Mouse (Mus musculus): ENCODE measurements around the gene Gm47841.

Gene Gm47841

DNA sequence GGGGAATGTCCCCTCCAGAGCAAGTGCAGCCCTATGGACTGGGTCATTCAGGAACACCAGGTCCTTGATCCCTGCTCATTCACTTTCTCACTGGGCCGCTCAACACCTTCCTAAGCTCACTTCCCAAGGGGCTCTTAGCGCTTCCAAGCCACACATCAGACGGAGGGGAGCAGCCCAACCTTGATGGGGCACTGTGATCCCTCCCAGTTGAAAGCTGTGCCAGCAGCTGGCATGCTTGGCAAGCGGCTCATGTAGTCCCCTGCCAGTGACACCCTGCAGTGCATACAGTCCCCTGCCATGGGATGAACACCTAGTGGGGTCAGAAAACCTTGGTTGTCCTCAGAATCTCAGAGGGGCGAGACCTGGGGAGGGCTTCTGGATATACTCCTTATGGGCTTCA, 26.9 kb upstream of the Gm47841 start:
- DNase-seq: no peak

DNA sequence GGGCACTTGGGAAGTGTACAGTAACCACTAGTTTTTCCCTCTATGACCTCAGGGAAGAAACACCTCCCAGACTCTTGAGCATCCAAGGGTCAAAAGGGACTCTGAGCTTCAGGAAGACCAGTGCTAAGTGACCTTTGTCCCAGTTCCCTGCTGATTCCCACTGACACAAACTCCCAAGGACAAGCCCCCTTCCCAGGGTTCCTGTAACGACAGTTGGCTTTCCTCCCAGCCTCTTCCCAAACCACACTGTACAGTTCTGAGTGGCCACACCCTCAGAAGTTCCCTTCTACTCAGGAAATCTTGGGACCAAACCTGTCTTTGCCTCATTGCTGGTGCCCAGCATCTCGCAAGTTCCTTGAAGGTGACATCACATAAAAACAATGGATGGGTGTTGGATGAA, 25.5 kb upstream of the Gm47841 start:
- DNase-seq: no peak

DNA sequence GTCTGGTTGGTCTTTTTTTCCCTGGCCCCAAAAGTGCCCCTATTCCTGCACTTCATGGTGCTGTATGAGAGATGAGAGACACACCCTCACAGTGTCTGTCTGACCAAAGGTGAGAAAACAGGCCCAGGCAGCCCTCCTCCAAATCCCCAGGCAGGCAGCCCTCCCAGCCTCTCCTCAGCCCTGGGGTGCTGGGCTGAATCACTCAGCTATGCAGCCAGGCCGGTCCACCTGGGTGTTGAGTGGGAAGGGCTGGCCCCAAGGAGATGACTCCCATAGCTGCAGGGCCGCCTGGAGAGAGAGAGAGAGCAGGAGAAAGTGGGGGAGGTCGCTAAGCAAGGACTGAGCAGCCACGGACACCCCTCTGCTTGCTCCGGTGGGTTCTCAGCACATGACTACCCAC, 23.6 kb upstream of the Gm47841 start:
- DNase-seq: no peak

DNA sequence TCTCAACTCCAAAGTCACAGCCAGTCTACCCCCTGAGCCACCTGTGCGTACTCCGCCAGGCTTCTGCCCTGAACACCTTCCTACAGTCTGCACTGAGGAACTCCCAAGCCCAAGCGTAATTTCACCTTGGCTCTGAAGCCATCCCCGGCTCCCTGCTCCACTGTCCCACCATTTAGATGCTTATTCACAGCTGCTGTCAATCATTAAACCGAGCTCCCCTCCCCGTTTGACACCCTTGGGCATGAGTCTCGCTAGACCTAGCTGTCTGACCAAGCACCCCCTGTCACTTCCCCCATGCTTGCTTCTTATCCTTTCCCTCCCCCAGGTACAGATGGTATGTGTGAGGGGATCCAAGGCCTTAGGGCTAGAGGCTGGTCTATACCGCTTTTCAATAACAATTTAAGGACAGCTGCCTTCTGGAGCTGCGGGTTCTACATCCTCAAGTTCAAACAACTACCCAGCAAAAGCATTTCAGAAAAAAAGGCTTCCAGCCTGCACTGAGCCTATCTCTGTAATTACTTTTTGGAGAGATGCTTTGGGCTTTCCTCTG, 22.5 kb upstream of the Gm47841 start:
- no peak for DNase-seq

DNA sequence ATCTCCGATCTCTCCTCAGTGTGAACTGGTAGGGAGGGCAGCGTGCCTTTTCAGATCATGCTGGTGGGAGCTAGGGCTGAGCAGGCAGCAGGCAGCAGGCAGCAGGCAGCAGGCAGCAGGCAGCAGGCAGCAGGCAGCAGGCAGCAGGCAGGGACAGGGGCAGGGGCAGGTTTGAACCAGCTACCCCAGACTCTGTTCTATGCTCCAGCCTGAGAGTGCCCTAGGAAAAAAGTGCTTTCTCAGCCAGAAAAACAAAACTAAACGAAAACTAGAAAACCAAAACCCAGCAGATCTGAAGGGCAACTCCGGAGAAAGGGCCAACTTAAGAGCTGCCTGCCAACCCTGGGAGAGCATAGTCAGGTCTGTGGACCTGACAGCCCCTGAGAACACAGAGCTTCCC, 21.5 kb upstream of the Gm47841 start:
- no peak for DNase-seq

DNA sequence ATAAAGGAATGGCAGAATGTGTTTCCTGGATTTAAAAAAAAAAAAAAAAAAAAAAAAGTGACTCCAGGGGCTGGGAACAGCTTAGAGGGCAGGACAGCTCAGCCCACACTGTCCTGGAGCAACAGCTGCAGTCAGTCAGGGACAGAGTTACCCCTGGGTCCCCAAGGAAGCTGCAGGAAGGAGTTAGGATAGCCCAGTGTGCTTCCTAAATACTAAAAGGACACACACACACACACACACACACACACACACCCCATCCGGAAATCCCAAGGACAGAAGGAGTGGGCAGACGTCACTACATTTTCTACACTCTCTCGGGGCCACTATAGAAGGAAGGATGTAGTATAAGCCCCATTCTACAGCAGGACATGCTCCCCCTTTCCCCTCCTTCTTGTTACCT, 20.8 kb upstream of the Gm47841 start:
- DNase-seq: no peak

DNA sequence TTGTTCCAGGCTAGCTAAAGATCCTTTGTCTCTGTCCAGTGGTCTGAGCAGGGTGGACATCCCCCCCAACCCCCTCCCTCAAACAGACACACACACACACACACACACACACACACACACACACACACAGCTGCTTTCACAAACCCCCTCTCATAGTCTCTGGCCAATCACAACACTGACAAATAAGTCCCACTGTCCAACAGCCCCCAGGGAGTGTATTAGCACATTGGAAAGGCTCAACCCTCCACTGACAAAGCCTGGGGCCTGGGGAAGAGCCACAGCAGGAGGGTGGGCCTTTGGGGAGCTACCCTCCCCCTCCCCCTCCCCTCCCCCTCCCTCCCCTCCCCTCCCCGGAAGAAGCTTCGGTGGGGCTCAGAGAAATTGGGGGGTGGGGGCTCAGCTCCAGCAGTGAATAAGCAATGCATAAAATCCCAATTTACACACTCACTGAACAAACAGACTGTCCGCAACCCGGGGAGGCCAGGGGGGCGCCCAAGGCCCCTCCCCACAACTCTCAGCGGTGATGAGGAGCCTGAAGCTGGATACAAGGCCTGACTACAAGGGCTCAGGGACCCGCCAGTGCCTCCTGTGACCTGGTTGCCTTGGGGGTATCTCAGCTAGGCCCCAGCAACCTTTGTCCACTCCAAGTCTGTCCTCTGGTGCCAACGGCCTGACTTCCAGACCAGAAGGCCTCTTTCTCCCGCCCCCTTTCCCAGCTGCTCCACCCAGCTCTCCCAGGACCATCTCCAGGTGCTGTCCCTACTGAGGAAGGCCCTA, 19.9 kb upstream of the Gm47841 start:
- DNase-seq: peak; percentile 82

DNA sequence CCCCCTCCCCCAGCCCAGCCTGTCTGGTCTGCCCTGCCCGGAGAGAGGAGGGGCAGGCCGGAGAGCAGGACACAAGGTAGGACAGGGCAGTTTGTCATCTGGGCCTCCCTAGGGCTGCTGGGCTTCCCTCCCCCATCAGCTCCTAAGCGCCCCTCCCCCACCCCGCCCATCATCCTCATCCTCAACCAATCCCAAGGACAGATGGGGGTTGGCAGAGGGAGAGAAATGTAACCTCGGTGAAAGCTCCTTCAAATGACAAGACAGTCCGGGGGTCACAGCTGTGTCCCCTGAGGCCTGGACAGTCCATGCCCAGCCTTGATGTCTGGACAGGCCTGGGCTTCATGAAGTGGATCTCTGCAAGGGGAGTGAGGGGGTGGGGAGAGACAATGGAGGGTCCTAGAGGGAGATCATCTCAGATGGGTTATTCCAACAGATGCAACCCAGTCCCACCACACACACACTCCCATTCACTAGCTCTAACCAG, 19.2 kb upstream of the Gm47841 start:
- DNase-seq: peak; percentile 79

DNA sequence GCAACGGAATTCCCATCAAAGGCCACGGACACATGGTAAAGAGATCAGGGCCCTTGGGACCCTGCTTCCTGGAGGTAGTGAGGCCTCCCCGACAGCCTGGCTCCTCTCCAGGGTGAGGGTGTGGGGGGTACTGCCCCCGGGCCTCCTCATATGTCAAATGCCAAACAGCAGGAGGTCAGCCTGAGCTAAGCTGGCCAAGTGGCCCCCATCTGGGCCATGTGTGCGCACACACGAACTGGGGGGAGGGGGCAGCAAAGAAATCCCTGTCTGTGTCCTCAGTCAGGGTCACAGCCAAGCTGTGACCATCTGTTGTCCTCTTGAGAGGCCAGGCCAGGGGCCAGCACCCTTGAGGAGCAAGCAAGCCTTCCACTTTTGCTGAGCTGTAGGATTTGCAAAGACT, 17.9 kb upstream of the Gm47841 start:
- DNase-seq: peak; percentile 91

DNA sequence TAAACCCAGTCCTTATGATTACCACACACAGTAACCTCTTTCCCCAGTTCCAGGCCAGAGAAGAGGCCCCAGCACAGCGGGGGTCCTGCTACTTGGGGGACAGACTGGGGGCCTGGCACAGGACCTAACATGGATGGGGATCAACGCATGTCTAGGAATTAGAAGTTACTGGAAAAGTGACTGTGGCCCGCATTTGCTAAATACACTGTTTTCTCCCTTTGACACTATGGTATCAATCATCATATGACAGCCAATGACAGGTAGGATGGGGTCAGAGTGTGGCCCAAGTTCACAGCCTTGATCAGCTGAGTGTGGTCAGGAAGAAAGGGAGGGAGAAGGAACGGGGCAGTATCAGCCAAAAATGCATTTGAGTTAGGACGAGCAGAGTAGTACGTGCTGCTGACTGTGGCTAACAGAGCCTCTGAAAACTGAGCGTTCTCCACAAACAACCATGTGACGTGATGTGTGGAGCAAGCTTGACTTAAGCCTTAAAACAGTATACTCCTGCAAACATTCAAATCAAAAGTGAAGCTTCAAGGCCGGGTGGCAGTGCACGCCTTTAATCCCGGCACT, 13.2 kb upstream of the Gm47841 start:
- no peak for DNase-seq

DNA sequence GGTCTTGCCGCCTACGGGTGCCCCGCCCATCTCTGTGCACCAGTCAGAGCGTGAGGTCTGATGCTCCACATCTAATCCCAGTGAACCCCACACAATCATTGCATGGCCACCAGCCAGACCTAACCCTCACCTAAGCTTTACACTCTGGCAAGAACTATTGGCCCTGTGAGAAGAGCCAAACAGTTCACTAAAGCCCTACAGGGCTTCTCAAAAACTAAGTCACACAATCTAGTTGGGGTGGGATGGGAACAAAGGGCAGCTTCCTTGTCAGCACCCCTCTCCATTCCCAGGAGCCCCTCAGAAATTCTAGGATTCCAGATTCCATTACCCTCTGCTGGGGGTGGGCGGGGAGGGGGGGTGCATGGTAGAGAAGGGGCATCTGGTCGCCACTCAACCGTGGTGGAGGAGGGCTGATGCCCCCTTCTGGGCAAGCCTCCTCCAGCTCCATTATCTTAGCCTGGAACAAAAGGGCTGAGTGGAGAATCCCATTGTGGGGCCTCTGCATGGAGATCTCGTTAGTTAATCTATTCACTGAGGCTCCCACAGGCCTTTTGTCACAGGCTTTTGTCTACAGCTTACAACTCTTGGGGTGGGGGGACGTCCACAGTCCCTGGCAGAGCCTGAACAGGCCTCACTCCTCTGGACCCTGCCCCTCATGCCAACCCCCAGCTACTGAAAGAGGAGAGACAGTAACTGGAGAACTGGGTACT, 12.5 kb upstream of the Gm47841 start:
- DNase-seq: peak; percentile 94

DNA sequence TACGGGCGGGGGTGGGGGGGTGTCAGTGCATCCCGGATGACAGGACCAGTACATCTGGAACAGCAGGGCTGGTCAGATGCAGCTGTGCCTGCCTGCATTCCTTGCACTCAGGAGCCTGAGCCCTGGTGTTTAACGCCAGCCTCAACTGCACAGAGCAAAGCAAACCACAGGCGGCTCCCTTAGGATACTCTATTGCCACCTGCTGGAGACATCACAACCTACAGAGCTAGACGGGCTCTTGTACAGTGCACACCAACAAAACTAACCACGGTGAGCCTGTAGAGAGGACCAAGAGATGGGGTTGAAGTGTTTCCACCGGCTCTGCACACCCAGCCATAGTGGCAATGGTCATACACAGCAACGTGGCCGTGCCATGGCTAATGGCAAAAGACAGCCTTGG, 9.0 kb upstream of the Gm47841 start:
- DNase-seq: peak; percentile 86

DNA sequence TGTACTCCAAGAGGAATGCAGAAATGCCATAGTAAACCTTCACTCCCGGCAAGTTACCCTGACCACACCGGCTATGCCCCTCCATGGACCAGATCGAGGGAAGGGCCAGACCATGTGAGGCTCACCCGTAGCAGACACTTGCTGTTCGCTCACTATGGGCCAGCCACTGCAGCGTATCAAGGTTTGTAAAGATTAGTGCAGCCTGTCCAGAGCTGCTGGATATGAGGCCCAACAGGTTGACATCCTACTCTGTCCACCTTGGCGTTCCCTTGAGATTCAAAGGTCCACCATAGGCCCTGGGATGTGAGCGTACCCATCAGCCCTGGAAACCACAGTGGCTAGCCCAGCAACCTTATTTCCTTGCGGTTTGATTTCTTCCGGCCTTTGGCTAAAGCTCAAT, 7.3 kb upstream of the Gm47841 start:
- DNase-seq: no peak

DNA sequence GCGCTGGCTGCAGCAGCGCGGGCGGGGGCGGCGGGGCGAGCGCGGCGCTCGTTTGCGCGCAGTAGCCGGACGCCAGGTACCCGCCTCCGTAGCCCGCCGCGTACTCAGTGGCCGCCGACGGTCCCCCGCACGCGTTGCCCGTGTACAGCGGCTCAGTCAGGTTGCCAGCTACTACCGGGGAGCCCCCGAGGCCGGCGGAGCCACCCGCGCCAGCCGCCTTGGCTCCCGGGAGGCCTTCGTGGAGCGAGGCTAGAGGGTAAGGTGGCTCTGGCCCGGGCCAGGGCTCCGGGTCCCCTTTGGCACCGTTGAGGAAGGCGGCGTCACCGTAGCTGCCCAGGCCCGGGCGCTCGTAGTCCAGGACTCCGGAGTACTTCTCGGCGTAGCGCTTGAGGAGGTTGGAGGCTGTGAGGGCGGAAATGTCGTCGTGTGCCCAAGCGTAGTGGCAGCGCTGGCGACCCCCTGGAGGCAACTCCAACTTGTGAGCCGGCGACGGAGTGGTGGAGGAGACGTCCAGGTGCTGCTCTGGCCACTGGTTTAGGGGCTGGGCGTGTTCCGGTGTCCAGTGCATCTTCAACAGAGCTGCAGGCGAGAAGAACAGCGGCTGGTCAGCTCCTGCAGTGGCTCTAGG, 6.7 kb upstream of the Gm47841 start:
- DNase-seq: no peak

DNA sequence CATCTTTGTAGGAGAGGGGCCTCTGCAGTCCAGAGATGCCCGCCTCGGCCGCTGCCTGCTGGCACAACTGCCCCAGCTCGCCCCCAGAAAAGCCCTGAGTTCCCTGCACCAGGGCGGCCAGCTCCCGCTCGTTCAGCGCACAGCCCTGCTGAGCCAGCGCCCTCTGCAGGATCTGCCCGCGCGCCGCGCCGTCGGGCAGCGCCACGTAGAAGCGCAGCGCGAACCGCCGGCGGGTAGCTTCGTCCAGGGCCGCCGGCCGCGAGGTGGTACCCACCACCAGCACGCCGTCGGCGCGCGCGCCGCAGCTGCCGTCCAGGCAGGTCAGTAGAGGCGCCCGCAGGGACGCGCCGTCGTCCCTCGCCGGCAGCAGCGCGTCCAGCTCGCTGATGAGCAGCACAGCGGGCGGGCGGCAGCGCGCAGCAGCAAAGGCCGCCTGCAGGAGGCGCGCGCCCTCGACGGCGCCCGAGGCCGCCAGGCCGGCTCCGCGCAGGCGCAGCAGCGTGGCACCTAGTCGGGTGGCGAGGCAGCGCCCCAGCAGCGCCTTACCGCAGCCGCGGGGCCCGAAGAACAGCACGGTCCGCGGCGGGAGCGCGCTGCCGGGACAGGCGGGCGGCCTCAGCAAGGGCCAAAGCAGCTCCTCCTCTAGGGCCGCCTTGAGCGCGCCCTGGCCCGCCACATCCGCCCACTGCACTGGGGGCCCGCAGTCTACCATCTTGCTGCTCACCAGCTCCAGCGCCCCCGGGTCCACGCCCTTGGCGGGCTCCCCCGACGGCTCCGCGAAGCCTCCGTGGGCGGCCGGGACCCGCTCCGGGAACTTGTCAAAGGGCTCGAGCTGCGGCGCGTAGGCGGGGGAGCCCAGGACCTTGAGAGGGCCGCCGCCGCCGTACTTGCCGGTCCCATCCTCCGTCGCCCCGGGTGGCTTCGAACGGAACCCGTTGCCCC, 5.6 kb upstream of the Gm47841 start:
- peak; percentile 68 for DNase-seq

DNA sequence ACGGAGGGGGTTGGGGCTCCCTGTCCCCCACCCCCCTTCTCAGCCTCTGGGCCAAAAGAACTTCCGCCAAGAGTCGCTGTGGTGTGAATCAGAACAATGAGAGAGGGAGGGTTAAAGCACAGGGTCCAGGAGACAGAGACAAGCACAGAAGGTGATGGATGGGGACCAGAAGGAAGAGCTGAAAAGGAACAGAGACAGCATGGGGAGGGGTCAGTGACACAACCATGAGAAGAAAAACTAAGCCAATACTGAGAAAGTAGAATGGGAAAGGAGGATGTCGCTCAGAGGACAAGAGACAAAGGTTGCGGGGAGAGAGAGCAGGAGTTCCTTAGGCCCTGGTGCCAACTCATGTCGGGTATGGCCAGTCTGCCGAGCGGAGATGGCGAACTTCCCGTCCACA, 4.7 kb upstream of the Gm47841 start:
- DNase-seq: no peak

DNA sequence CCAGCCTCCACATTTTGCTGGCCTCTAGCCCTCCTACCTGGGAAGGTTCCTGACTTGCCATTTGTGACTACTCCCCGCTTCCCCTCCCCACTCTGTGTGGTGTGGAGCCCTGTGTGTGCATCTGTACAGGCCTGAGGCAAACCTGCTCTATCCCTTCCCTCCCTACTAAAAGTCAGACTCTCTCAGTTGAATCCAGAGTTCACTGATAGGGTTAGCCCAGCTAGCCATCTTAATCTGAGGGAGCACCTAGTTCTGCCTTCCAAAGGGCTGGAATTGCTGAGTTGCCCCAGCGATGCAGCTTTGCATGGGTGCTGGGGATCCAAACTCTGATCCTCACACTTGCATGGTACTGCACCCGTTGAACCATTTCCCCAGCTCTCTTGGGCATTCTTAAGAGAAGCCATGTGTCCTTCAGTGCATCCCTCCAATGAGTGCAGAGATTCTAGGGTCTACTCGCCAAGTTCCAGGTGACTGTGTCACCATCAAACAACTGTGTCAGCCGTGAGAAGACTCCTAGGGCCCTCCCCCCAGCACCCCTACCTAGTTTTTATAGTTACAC, 1.2 kb upstream of the Gm47841 start:
- peak; percentile 55 for DNase-seq

DNA sequence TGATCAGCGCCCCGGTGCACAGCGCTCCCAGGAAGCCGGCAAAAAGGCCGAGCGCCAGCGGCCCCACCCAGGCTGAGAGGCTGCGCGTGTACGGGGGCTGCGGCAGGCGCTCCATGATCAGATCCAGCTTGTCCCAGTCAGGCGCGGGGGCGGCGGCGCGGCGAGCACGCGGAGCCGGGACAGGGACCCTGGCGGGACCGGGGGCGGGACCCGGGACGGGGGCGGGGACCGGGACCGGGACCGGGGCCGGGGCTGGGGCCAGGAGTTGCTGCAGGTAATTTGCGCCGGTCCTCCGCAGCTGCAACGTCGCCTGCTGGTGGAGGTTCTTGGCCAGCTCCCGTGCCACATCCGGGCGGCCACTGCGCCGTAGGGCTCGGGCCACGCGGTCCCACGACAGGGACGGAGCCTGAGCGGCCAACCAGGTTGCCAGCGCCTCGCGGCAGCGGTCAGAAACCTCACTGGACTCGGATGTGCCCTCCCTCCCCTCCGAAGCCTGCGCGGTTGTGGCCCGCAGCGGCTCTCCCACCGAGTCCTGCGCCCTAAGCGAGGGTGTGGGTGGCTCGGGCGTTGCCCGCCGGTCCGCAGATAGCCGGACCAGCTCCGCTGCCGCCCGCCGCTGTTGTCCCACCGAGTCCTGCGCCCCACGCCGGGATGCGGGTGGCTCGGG, 537 bp downstream of the Gm47841 start:
- peak; percentile 59 for DNase-seq

DNA sequence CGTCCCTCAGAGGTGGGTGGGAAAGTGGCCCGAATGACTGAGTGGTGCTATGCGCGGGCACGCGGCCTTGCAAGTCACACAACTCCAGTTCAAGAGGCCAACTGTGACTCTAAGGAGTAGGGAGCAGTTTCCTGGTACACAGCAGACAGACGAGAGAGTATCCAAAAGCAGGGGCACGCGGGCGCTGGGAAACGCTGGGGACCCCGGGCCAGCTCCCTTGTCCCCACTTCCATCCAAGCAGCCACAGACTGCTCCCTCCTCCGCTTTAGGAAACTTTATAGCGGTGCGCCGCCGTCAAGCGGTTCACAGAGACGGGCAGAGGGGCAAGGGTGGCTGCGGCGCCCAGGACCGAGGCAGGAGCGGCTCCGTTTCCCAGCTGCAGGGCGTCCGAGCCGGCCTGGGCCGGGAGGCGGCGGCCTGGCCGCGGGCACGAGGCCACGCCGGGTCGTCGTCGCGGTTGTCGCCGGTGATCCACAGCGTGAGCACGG, 1.1 kb downstream of the Gm47841 start:
- no peak for DNase-seq

DNA sequence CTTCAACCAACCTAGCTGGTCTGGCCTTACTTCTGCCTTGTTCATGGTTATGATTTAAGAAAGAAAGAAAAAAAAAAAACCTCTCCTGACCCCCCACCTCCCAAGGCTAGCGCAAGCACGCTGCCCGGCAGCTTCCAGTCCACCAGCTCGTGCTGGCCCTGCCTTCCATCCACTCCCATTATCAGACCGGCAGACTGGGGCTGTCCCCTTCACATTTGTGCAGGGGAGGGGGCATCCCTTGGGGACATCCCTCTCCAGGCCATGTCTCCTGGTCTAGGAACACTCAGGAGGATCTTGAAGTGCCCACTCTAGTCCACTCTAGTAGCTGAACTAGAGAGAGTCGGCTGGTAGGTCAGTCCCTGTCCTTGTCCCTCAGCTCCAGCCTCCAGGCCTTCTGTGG, 2.7 kb downstream of the Gm47841 start:
- DNase-seq: no peak

DNA sequence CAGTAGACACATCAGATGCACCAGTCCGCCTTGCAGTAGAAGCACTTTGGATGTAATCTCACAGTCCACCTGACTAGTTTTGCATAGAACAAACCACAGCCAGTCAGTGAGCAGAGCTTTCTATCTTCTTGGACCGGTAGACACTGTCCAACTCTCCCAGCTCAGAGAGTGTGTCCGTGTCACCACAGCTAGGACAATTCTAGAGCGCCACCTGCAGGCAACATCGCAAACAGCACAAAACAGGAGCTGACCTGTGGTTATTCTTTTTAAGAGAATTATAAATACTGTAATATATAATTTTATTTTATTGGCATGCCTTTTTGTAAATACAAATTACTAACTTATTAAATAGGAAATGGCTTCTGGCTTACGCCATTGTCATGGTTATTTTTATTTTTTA, 4.6 kb downstream of the Gm47841 start:
- peak; percentile 81 for DNase-seq

Data from retina, postnatal 1 day (tissue).